Comparison of ENCODE assay signal across 14 mouse cellular contexts in the genomic region with DNA sequence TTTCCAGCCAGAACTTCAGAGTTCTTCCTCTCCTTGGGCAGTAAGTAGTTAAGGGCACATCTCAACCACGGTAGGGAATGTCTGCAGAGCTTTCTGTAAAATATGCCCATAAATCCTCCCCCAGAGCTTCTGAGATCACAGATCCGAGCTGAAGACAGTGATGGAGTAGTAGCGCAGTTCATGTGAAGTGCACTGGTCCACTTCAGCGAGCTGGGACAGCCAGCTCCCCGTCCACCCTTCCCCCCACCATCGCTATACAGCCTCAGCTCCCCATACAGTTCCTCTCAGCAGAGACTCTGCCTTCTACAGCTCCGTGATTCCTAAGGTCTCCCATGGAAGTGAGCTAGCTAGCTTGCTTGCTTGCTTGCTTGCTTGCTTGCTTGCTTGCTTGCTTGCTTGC.
DNase-seq lines count a peak whose midpoint lies in the region; ATAC-seq lines count a peak whose summit lies in the region.
"Had no signal": no experiment of that assay in that cellular context is flagged by ENCODE, and none has a peak within 500 bp of the region (broad histone marks: within the 10 kb centered on the region; RNA-seq: fewer than 3 reads in every experiment).

No protein-coding gene starts in this region.

- 0 out of 2 replicates have a peak overlapping the region, but pooled peaks have one; percentile 42 for H3K27ac ChIP-seq in heart, embryonic 11.5 days (ENCODE audit: low read depth, low read length)
- H3K27ac ChIP-seq in limb, embryonic 11.5 days (replicated peaks; ENCODE audit: low read depth, low read length): no peak overlapping the region
- no peak overlapping the region for H3K27ac ChIP-seq in limb, embryonic 10.5 days
- peak overlapping the region; percentile 71 for H3K27ac ChIP-seq in embryonic facial prominence, embryonic 14.5 days (replicated peaks; ENCODE audit: low read depth, low read length)
- H3K27ac ChIP-seq: embryonic facial prominence, embryonic 15.5 days; midbrain, embryonic 12.5 days had no signal

- H3K4me3 ChIP-seq in heart, embryonic 11.5 days (ENCODE audit: low read depth, low read length): no peak overlapping the region
- H3K4me3 ChIP-seq in limb, embryonic 11.5 days (ENCODE audit: low read depth, low read length): no peak overlapping the region
- H3K4me3 ChIP-seq in limb, embryonic 10.5 days: no peak overlapping the region
- H3K4me3 ChIP-seq in embryonic facial prominence, embryonic 14.5 days (ENCODE audit: low read depth, low read length): no peak overlapping the region
- H3K4me3 ChIP-seq: embryonic facial prominence, embryonic 15.5 days; midbrain, embryonic 12.5 days had no signal

- 0 out of 2 replicates have a peak overlapping the region, but pooled peaks have one; percentile 31 for H3K9ac ChIP-seq in heart, embryonic 11.5 days (ENCODE audit: low read depth, low read length)
- H3K9ac ChIP-seq in limb, embryonic 11.5 days (ENCODE audit: low read length): no peak overlapping the region
- H3K9ac ChIP-seq in embryonic facial prominence, embryonic 14.5 days (ENCODE audit: low read depth, low read length): no peak overlapping the region
- H3K9ac ChIP-seq: embryonic facial prominence, embryonic 15.5 days; midbrain, embryonic 12.5 days had no signal

- no peaks in the 10 kb centered on the region for H3K27me3 ChIP-seq in heart, embryonic 11.5 days (ENCODE audit: control insufficient read depth, insufficient read depth, low read length)
- no peaks in the 10 kb centered on the region for H3K27me3 ChIP-seq in limb, embryonic 11.5 days (ENCODE audit: control insufficient read depth, insufficient read depth, low read length)
- H3K27me3 ChIP-seq in limb, embryonic 10.5 days (ENCODE audit: low read depth, poor library complexity, severe bottlenecking): no peaks in the 10 kb centered on the region
- no peaks in the 10 kb centered on the region for H3K27me3 ChIP-seq in embryonic facial prominence, embryonic 14.5 days (replicated peaks; ENCODE audit: control insufficient read depth, insufficient read depth, low read length)
- H3K27me3 ChIP-seq: embryonic facial prominence, embryonic 15.5 days; midbrain, embryonic 12.5 days; Patski had no signal

- 34% methylated on average over 7 of the region's 7 CpGs for WGBS in heart, embryonic 11.5 days (ENCODE audit: insufficient replicate concordance)
- 22% methylated on average over 7 of the region's 7 CpGs for WGBS in limb, embryonic 11.5 days
- 34% methylated on average over 7 of the region's 7 CpGs for WGBS in limb, embryonic 10.5 days
- 50% methylated on average over 7 of the region's 7 CpGs for WGBS in embryonic facial prominence, embryonic 14.5 days

- no peak for ATAC-seq in heart, embryonic 11.5 days (replicated peaks; ENCODE audit: insufficient number of reproducible peaks, low FRiP score, low TSS enrichment)
- no peak for ATAC-seq in limb, embryonic 11.5 days (ENCODE audit: insufficient number of reproducible peaks, low FRiP score, low TSS enrichment, low read depth)
- no peak for ATAC-seq in embryonic facial prominence, embryonic 14.5 days (ENCODE audit: low read depth)
- no peak for ATAC-seq in activated CD4-positive, CD25-positive, alpha-beta regulatory T cell, adult 4 months
- ATAC-seq: Patski had no signal

- H3K4me1 ChIP-seq in heart, embryonic 11.5 days (ENCODE audit: control insufficient read depth, insufficient read depth, low read length): peaks cover 6% of the 10 kb centered on the region
- H3K4me1 ChIP-seq in limb, embryonic 11.5 days (ENCODE audit: control insufficient read depth, insufficient read depth, low read length): no peaks in the 10 kb centered on the region
- H3K4me1 ChIP-seq in limb, embryonic 10.5 days: peaks cover 4% of the 10 kb centered on the region; the same call in 1 of the 2 replicates
- H3K4me1 ChIP-seq in embryonic facial prominence, embryonic 14.5 days (ENCODE audit: control insufficient read depth, insufficient read depth, low read length): no peaks in the 10 kb centered on the region

- H3K4me2 ChIP-seq in heart, embryonic 11.5 days: peak overlapping the region; percentile 14; the same call in 1 of the 2 replicates
- no peak overlapping the region for H3K4me2 ChIP-seq in limb, embryonic 11.5 days (ENCODE audit: low read depth, severe bottlenecking)
- peak overlapping the region; percentile 31; the same call in 1 of the 2 replicates for H3K4me2 ChIP-seq in embryonic facial prominence, embryonic 14.5 days (ENCODE audit: low read depth, low read length)
- H3K4me2 ChIP-seq: embryonic facial prominence, embryonic 15.5 days; midbrain, embryonic 12.5 days had no signal

- no peak for DNase-seq in heart, adult 8-10 months (ENCODE audit: low spot score)
- peak; percentile 29 for DNase-seq in limb, embryonic 11.5 days (ENCODE audit: low spot score)
- DNase-seq in limb, embryonic 10.5 days (ENCODE audit: low spot score): no peak
- no peak for DNase-seq in embryonic facial prominence, embryonic 14.5 days (ENCODE audit: low spot score)
- peak; percentile 74 for DNase-seq in mesoderm, embryonic 11.5 days (ENCODE audit: low read depth, low spot score)
- no peak for DNase-seq in layer of hippocampus, adult 8-10 months (ENCODE audit: low spot score in 2 of 2)
- DNase-seq: adrenal gland, postnatal 10 days; right cerebral cortex, postnatal 25 days; thymus, adult 18-20 months had no signal

- no peaks in the 10 kb centered on the region for H3K9me3 ChIP-seq in heart, embryonic 11.5 days (replicated peaks; ENCODE audit: control insufficient read depth, low read length)
- no peaks in the 10 kb centered on the region for H3K9me3 ChIP-seq in limb, embryonic 11.5 days (ENCODE audit: control insufficient read depth, low read length)
- H3K9me3 ChIP-seq in limb, embryonic 10.5 days (replicated peaks): no peaks in the 10 kb centered on the region
- no peaks in the 10 kb centered on the region for H3K9me3 ChIP-seq in embryonic facial prominence, embryonic 14.5 days (ENCODE audit: control insufficient read depth, low read length)
- H3K9me3 ChIP-seq: embryonic facial prominence, embryonic 15.5 days; midbrain, embryonic 12.5 days had no signal

- H3K36me3 ChIP-seq in heart, embryonic 11.5 days (ENCODE audit: control insufficient read depth, insufficient read depth, low read length): no peaks in the 10 kb centered on the region
- H3K36me3 ChIP-seq in limb, embryonic 11.5 days (ENCODE audit: control insufficient read depth, insufficient read depth, low read length): no peaks in the 10 kb centered on the region
- H3K36me3 ChIP-seq in limb, embryonic 10.5 days: peaks cover 18% of the 10 kb centered on the region; the same call in 1 of the 2 replicates
- H3K36me3 ChIP-seq in embryonic facial prominence, embryonic 14.5 days (ENCODE audit: control insufficient read depth, insufficient read depth, low read length): no peaks in the 10 kb centered on the region
- H3K36me3 ChIP-seq: embryonic facial prominence, embryonic 15.5 days; midbrain, embryonic 12.5 days had no signal

Comparison
In these comparisons a context has a peak if more than half of its experiments do, and no peak if none do; other contexts are left out.
1. DNase-seq: peak in limb, embryonic 11.5 days (single experiment) and mesoderm, embryonic 11.5 days (single experiment); none in heart, adult 8-10 months (single experiment), limb, embryonic 10.5 days (single experiment), embryonic facial prominence, embryonic 14.5 days (single experiment) and layer of hippocampus, adult 8-10 months (0 of 2).
2. H3K27ac ChIP-seq: peak in heart, embryonic 11.5 days (single experiment) and embryonic facial prominence, embryonic 14.5 days (single experiment); none in limb, embryonic 11.5 days (single experiment) and limb, embryonic 10.5 days (single experiment).